Mouse (Mus musculus) bone marrow, adult 2 months (tissue): Measurements from ENCODE around the gene Sorbs2.

ENCODE experiments used
- CTCF ChIP-seq: fragments of 200-500 bp; IDR thresholded peaks from 2 replicates; pipeline ENCODE4 v1.5.1; 2011; ENCODE audit warnings: low read length, control low read depth; ENCODE audit not compliant: control insufficient read depth, insufficient read depth
- POLR2A ChIP-seq: fragments of 200-500 bp; IDR thresholded peaks from 2 replicates; pipeline ENCODE4 v1.6.1; 2011; ENCODE audit warnings: low read depth, mild to moderate bottlenecking, control low read depth, low read length, borderline replicate concordance; ENCODE audit not compliant: control insufficient read depth

DNA sequence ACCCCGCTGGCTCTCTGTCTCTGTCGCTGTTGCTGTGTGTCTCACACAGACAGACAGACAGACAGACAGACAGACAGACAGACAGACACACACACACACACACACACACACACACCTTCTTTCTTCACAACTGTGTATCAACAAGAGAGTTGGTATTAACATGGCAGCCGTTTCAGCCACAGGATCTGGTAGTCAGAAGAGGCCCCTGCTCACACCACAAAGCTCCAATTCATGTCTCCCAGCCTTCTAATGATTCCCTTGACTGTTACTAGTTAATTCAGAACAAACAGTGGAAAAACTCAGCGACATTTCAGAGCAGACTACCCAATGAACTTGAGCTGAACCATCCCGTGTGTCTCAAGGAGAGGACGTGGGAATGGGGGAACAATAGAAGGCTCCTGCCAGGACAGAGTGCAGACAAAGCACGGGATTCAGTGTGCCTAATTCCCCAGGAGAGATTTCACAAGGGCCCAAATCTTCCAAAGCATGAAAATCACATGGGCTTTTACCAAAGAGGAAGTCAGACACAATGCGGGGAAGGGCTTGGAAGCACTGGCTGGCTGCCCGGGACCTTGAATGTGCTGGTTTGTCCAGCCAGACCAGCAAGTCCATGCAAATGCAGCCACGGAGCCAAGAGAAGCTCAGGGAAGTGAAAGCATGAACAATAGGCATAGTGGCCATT is 367.5 kb downstream of the Sorbs2 start:
- TF ChIP-seq CTCF (no peak), POLR2A (no peak)
